Mouse (Mus musculus): ENCODE measurements at regions not wholly inside any gene's neighbourhood (a gene's known extent, or its start where the extent isn't known, plus 50 kb on each side); places are given as distances from the start of the nearest gene placed in this dataset.
A peak's percentile ranks its signal among the peaks of the same experiment; 100 is the strongest.

DNA sequence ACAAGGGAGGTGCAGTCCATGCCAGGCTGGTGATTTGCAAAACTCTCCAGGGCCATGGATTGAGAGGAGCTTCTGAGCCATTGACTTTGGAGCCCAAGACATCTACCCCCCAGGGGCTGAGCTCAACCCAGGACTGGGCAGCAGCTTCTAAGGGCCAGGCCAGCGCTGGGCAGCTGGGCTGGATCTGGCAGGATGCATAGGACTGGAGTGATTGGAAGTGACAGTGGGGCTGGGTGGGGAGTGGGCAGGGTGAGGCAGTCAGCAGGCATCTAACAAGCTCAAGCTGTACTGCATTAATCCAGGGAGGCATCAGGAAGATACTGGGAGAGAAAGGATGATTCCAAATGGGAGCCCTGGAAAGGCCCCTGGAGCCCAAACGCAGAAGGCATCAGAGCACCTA, 152.2 kb upstream of the Smim23 start:
- no peak overlapping the region for H3K4me3 ChIP-seq (ENCODE audit: control insufficient read depth in 1 of 2, insufficient read depth in 1 of 2, low read depth in 1 of 2, low read length in 2 of 2)
- no peak overlapping the region for H3K4me2 ChIP-seq (ENCODE audit: low read length)
- no peak for ATAC-seq (ENCODE audit: insufficient number of reproducible peaks, insufficient read depth, low FRiP score, low read depth)
- no peaks in the 10 kb centered on the region for H3K36me3 ChIP-seq (ENCODE audit: control insufficient read depth, insufficient read depth, low read length)
- no peak overlapping the region for H3K27ac ChIP-seq (replicated peaks in 1 of 2; ENCODE audit: control insufficient read depth in 1 of 2, insufficient read depth in 1 of 2, low read depth in 2 of 2, low read length in 2 of 2)
- no peak overlapping the region for H3K9ac ChIP-seq (ENCODE audit: low read length)
- no peaks in the 10 kb centered on the region for H3K27me3 ChIP-seq (ENCODE audit: control insufficient read depth, insufficient read depth, low read length)
- no peaks in the 10 kb centered on the region for H3K4me1 ChIP-seq (ENCODE audit: control insufficient read depth in 2 of 2, insufficient read depth in 2 of 2, low read length in 2 of 2)
- 72% methylated on average over 2 of the region's 2 CpGs for WGBS
- no peaks in the 10 kb centered on the region for H3K9me3 ChIP-seq (ENCODE audit: control insufficient read depth, low read length)

DNA sequence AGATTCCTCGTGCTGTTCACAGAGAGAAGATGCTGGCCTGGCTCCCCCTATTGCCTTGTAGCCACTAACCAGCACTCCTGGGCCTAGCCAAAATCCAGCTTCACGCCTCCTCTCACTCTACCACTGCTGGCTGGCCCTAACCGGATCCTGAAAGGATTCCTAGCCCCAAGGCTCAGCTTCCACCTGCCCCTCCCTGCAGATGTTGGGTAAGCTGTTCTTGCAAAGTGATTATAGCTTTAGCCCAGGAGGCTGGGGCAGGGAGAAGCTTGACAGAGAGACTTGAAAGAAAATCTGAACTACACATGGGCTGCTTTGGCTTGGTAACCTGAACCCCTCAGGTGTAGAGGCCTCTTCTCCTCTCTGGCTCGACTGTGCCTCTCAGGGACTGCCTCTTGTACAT, 149.0 kb upstream of the Smim23 start:
- Histone ChIP-seq H3K4me2 (ENCODE audit: low read length) (no peak overlapping the region), H3K4me3 (ENCODE audit: control insufficient read depth in 1 of 2, insufficient read depth in 1 of 2, low read depth in 1 of 2, low read length in 2 of 2) (no peak overlapping the region), H3K27ac (replicated peaks in 1 of 2; ENCODE audit: control insufficient read depth in 1 of 2, insufficient read depth in 1 of 2, low read depth in 2 of 2, low read length in 2 of 2) (no peak overlapping the region), H3K4me1 (ENCODE audit: control insufficient read depth in 2 of 2, insufficient read depth in 2 of 2, low read length in 2 of 2) (no peaks in the 10 kb centered on the region), H3K27me3 (ENCODE audit: control insufficient read depth, insufficient read depth, low read length) (no peaks in the 10 kb centered on the region), H3K9ac (ENCODE audit: low read length) (no peak overlapping the region), H3K36me3 (ENCODE audit: control insufficient read depth, insufficient read depth, low read length) (no peaks in the 10 kb centered on the region), H3K9me3 (ENCODE audit: control insufficient read depth, low read length) (no peaks in the 10 kb centered on the region)
- no peak for ATAC-seq (ENCODE audit: insufficient number of reproducible peaks, insufficient read depth, low FRiP score, low read depth)
- 76% methylated on average over 4 of the region's 4 CpGs for WGBS

DNA sequence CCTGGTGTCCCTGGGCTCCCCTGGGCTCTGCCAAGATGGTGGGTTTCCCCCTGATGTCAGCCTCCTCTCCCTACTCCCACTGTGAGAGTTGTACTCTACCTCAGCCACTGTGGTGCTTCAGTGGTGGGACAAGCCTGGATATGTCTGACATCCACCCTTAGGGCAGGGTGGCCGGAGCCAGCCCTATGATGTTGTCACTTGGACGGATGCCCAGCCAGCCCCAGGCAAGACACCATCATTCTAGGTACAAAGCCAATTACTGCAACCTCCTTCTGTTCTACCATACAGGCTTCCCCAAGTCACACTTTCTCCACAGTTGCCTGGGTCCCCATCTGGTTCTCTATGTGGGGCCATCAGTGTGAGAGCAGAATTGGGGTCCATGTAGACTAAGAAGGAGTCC, 141.0 kb upstream of the Smim23 start:
- Histone ChIP-seq H3K9ac (ENCODE audit: low read length) (no peak overlapping the region), H3K27ac (replicated peaks in 1 of 2; ENCODE audit: control insufficient read depth in 1 of 2, insufficient read depth in 1 of 2, low read depth in 2 of 2, low read length in 2 of 2) (no peak overlapping the region), H3K4me1 (ENCODE audit: control insufficient read depth in 2 of 2, insufficient read depth in 2 of 2, low read length in 2 of 2) (0 out of 4 replicates have a peak, but pooled peaks cover 0 to 4% of the 10 kb centered on the region in 2 experiments), H3K4me3 (ENCODE audit: control insufficient read depth in 1 of 2, insufficient read depth in 1 of 2, low read depth in 1 of 2, low read length in 2 of 2) (no peak overlapping the region), H3K36me3 (ENCODE audit: control insufficient read depth, insufficient read depth, low read length) (no peaks in the 10 kb centered on the region), H3K4me2 (ENCODE audit: low read length) (no peak overlapping the region), H3K27me3 (ENCODE audit: control insufficient read depth, insufficient read depth, low read length) (no peaks in the 10 kb centered on the region), H3K9me3 (ENCODE audit: control insufficient read depth, low read length) (no peaks in the 10 kb centered on the region)
- no peak for ATAC-seq (ENCODE audit: insufficient number of reproducible peaks, insufficient read depth, low FRiP score, low read depth)
- WGBS, result 61% methylated on average over 2 of the region's 2 CpGs

DNA sequence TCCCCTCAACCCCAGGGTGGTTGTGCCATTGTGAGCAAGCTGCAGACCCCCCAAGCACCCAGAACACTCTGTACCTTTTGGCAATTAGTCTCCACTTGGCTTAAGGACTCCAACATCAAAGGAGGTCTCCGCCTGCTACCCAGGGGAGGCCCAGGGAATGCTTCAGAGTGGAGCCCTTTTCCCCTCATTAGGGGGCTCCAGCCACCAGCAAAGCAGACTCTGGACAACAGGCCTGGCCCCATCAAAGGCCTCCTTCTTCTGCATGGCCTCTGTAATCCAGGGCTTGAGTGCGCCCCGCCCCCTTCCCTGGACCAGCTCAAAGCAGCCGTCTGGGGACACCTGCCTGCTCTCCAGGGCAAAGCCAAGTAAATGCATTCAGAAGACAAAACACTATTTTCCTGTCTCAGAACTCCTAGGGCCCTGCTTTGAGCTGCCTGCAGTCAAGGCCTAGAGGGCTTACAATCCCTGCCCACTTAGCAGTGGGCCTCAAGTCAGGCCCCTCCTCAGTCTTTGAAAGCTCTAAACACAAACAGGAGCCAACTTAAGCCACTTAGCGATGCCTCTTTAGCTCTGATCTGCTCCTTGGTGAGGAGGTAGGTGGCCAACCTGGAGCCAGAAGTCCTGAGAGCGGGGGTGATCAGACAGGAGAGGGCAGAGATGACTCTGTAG, 139.4 kb upstream of the Smim23 start:
- no peak overlapping the region for H3K4me2 ChIP-seq (ENCODE audit: low read length)
- H3K27ac ChIP-seq (replicated peaks in 1 of 2; ENCODE audit: control insufficient read depth in 1 of 2, insufficient read depth in 1 of 2, low read depth in 2 of 2, low read length in 2 of 2), result no peak overlapping the region
- 0 out of 4 replicates have a peak, but pooled peaks cover 0 to 4% of the 10 kb centered on the region in 2 experiments for H3K4me1 ChIP-seq (ENCODE audit: control insufficient read depth in 2 of 2, insufficient read depth in 2 of 2, low read length in 2 of 2)
- WGBS, result 37% methylated on average over 6 of the region's 6 CpGs
- H3K9ac ChIP-seq (ENCODE audit: low read length), result no peak overlapping the region
- no peaks in the 10 kb centered on the region for H3K9me3 ChIP-seq (ENCODE audit: control insufficient read depth, low read length)
- H3K4me3 ChIP-seq (ENCODE audit: control insufficient read depth in 1 of 2, insufficient read depth in 1 of 2, low read depth in 1 of 2, low read length in 2 of 2), result no peak overlapping the region
- H3K36me3 ChIP-seq (ENCODE audit: control insufficient read depth, insufficient read depth, low read length), result no peaks in the 10 kb centered on the region
- no peak for ATAC-seq (ENCODE audit: insufficient number of reproducible peaks, insufficient read depth, low FRiP score, low read depth)
- H3K27me3 ChIP-seq (ENCODE audit: control insufficient read depth, insufficient read depth, low read length), result no peaks in the 10 kb centered on the region

DNA sequence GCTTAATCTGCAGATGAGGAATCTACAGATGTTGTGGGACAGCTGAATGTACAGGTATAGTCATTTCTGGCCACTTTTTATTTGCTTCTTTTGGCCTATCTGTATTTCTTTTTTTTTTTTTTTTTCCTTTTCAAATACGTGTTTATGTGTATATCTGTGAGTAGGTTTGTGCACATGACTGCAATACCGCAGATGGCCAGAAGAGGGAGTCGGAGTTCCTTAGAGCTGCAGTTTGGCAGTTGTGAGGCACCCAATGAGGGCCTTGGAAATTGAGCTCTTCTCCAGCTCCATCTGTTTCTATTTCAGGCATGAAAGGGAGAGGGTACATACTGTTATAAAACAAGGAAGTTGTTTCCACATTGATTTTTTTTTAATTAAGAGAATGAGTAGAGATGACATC, 137.2 kb upstream of the Smim23 start:
- no peak overlapping the region for H3K9ac ChIP-seq (ENCODE audit: low read length)
- H3K9me3 ChIP-seq (ENCODE audit: control insufficient read depth, low read length), result no peaks in the 10 kb centered on the region
- 0 out of 4 replicates have a peak, but pooled peaks cover 0 to 4% of the 10 kb centered on the region in 2 experiments for H3K4me1 ChIP-seq (ENCODE audit: control insufficient read depth in 2 of 2, insufficient read depth in 2 of 2, low read length in 2 of 2)
- 0 out of 2 replicates have a peak, but pooled peaks cover 5% of the 10 kb centered on the region for H3K27me3 ChIP-seq (ENCODE audit: control insufficient read depth, insufficient read depth, low read length)
- ATAC-seq (ENCODE audit: insufficient number of reproducible peaks, insufficient read depth, low FRiP score, low read depth), result no peak
- H3K4me3 ChIP-seq (ENCODE audit: control insufficient read depth in 1 of 2, insufficient read depth in 1 of 2, low read depth in 1 of 2, low read length in 2 of 2), result no peak overlapping the region
- no peak overlapping the region for H3K4me2 ChIP-seq (ENCODE audit: low read length)
- H3K27ac ChIP-seq (replicated peaks in 1 of 2; ENCODE audit: control insufficient read depth in 1 of 2, insufficient read depth in 1 of 2, low read depth in 2 of 2, low read length in 2 of 2), result no peak overlapping the region
- H3K36me3 ChIP-seq (ENCODE audit: control insufficient read depth, insufficient read depth, low read length), result no peaks in the 10 kb centered on the region
- 62% methylated on average over 3 of the region's 3 CpGs for WGBS

DNA sequence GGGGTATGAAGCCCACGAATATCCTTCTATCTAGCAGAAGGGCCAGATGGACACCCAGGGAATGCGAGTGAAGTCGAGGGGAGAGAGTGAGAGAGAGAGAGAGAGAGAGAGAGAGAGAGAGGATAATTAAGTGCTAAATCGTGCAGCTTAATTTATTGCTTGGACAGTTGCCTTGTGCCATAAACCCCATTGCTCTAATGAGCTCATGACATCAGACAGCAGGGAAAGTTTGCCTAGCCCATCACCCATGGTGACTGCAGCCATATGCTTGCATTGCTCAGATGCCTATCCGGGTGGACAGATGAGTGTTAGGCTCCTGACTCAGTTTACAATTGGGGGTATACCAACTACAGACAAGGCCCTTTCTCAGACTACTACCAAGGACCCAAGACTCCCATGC, 134.6 kb upstream of the Smim23 start:
- no peak overlapping the region for H3K27ac ChIP-seq (replicated peaks in 1 of 2; ENCODE audit: control insufficient read depth in 1 of 2, insufficient read depth in 1 of 2, low read depth in 2 of 2, low read length in 2 of 2)
- WGBS, result 75% methylated on average over 5 of the region's 5 CpGs
- no peaks in the 10 kb centered on the region for H3K9me3 ChIP-seq (ENCODE audit: control insufficient read depth, low read length)
- H3K4me2 ChIP-seq (ENCODE audit: low read length), result no peak overlapping the region
- H3K27me3 ChIP-seq (ENCODE audit: control insufficient read depth, insufficient read depth, low read length), result peaks cover 8% of the 10 kb centered on the region; the same call in 1 of the 2 replicates
- H3K9ac ChIP-seq (ENCODE audit: low read length), result no peak overlapping the region
- no peaks in the 10 kb centered on the region for H3K4me1 ChIP-seq (ENCODE audit: control insufficient read depth in 2 of 2, insufficient read depth in 2 of 2, low read length in 2 of 2)
- ATAC-seq (ENCODE audit: insufficient number of reproducible peaks, insufficient read depth, low FRiP score, low read depth), result no peak
- no peak overlapping the region for H3K4me3 ChIP-seq (ENCODE audit: control insufficient read depth in 1 of 2, insufficient read depth in 1 of 2, low read depth in 1 of 2, low read length in 2 of 2)
- no peaks in the 10 kb centered on the region for H3K36me3 ChIP-seq (ENCODE audit: control insufficient read depth, insufficient read depth, low read length)

DNA sequence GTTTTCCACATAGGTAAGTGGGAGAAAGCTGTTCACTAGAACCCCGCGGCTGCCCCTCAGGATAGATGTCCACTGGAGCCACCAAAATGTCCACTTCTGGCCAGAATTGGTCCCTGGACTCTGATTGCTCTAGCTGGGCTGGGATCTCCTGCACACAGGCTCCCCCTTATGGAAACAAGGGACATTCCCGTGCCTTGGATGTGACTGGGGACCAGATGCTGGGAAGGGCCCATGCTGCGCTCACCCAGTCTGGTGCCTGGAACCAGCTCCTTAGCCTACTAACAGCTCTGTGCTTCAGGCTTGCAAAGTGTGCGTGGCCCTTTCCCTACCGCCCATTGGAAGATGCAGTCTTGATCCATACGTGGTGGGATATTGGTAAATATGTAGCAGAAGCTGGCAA, 132.6 kb upstream of the Smim23 start:
- Histone ChIP-seq H3K36me3 (ENCODE audit: control insufficient read depth, insufficient read depth, low read length) (no peaks in the 10 kb centered on the region), H3K4me1 (ENCODE audit: control insufficient read depth in 2 of 2, insufficient read depth in 2 of 2, low read length in 2 of 2) (peaks cover 13 to 16% of the 10 kb centered on the region in 2 experiments), H3K4me3 (ENCODE audit: control insufficient read depth in 1 of 2, insufficient read depth in 1 of 2, low read depth in 1 of 2, low read length in 2 of 2) (no peak overlapping the region), H3K9ac (ENCODE audit: low read length) (no peak overlapping the region), H3K9me3 (ENCODE audit: control insufficient read depth, low read length) (no peaks in the 10 kb centered on the region), H3K27me3 (ENCODE audit: control insufficient read depth, insufficient read depth, low read length) (peaks cover 8% of the 10 kb centered on the region; the same call in 1 of the 2 replicates), H3K27ac (replicated peaks in 1 of 2; ENCODE audit: control insufficient read depth in 1 of 2, insufficient read depth in 1 of 2, low read depth in 2 of 2, low read length in 2 of 2) (no peak overlapping the region), H3K4me2 (ENCODE audit: low read length) (no peak overlapping the region)
- no peak for ATAC-seq (ENCODE audit: insufficient number of reproducible peaks, insufficient read depth, low FRiP score, low read depth)
- WGBS, result 22% methylated on average over 7 of the region's 7 CpGs

DNA sequence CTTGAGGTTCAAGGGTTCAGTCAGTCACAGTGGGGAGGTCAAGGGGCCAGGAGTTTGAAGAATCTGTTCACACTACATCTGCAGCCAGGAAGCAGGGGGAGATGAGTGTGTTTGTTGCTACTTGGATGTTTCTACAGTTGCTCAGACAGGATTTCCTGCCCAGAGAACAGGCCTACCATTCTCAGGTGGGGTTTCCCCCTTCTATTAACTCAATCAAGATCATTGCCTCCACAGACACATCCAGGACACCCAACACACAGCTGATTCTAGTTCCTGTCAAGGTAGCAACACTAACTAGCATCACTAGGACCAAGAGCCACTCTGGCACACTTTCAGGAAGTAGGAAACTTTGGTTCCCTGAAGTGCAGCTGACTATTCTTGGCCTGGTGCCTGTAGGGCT, 127.9 kb upstream of the Smim23 start:
- peaks cover 3% of the 10 kb centered on the region; the same call in 1 of the 2 replicates for H3K27me3 ChIP-seq (ENCODE audit: control insufficient read depth, insufficient read depth, low read length)
- no peak overlapping the region for H3K4me2 ChIP-seq (ENCODE audit: low read length)
- 0 out of 4 replicates have a peak overlapping the region, but pooled peaks of 1 of the 2 experiments have one; percentile 28 for H3K27ac ChIP-seq (replicated peaks in 1 of 2; ENCODE audit: control insufficient read depth in 1 of 2, insufficient read depth in 1 of 2, low read depth in 2 of 2, low read length in 2 of 2)
- no peaks in the 10 kb centered on the region for H3K36me3 ChIP-seq (ENCODE audit: control insufficient read depth, insufficient read depth, low read length)
- no peak overlapping the region for H3K4me3 ChIP-seq (ENCODE audit: control insufficient read depth in 1 of 2, insufficient read depth in 1 of 2, low read depth in 1 of 2, low read length in 2 of 2)
- no peak overlapping the region; the same call in 1 of the 2 replicates for H3K9ac ChIP-seq (ENCODE audit: low read length)
- H3K4me1 ChIP-seq (ENCODE audit: control insufficient read depth in 2 of 2, insufficient read depth in 2 of 2, low read length in 2 of 2), result peaks cover 19 to 26% of the 10 kb centered on the region in 2 experiments
- no peak for ATAC-seq (ENCODE audit: insufficient number of reproducible peaks, insufficient read depth, low FRiP score, low read depth)
- H3K9me3 ChIP-seq (ENCODE audit: control insufficient read depth, low read length), result no peaks in the 10 kb centered on the region
